Mouse (Mus musculus) Patski (cell line): ENCODE data around the gene Rabl6. TPM values are rescaled to one million over a fixed set of nuclear protein-coding genes. Genes with fewer than 3 reads are reported as not detected.

ENCODE experiments used
- ATAC-seq: fragments of 100-300 bp; one replicate; pipeline ENCODE4 v1.8.0; 2021
- CTCF ChIA-PET: fragments of 350-600 bp; sonication (Branson Sonifier 250); formaldehyde crosslinking; loops from one replicate; lab custom pipeline; 2022; ENCODE audit warnings: inconsistent platforms; lab: Charles Lee
- POLR2A ChIA-PET: fragments of 350-600 bp; sonication (Branson Sonifier 250); formaldehyde crosslinking; loops from one replicate; lab custom pipeline; 2022; ENCODE audit warnings: antibody characterized with exemption, inconsistent platforms; lab: Charles Lee
- DNase-seq: peaks from one replicate; pipeline ENCODE4 v3.0.0-alpha.2; 2011; ENCODE audit warnings: low read depth, low spot score
- H3K27me3 ChIP-seq: fragments of 371-371 bp; one replicate; pipeline ENCODE4 v1.5.1; 2021
- CTCF ChIP-seq: fragments of 100-300 bp; IDR thresholded peaks from one replicate; pipeline ENCODE4 v1.5.1; 2021
- in situ Hi-C: fragments of 300-500 bp; cut with MboI; formaldehyde crosslinking; loops from 3 replicates; pipeline ENCODE4 v1.11.1; 2018; ENCODE audit warnings: low pct_unique_long_range_greater_than_20kb, mixed read lengths
- polyA plus RNA-seq: library from polyadenylated mRNA; unstranded; gene quantifications from one replicate; pipeline ENCODE4 v1.2.3, GENCODE M21; 2021

Rabl6 gene
- polyA plus RNA-seq, 1 experiment from 2014 or later, result 90.3 TPM

GRCm38 (mm10) chr2:25581901-25582301 is 26.4 kb downstream of the Rabl6 start:
- ChIA-PET POLR2A (interaction anchor here (0.8 to 1.3 kb wide), 2 partner anchors 24 to 27 kb away, joined by 3 to 6 read pairs; partner anchors contain the start of gene Edf1), CTCF (interaction anchor here (0.8 to 3.2 kb wide), 11 partner anchors 10 to 152 kb away, joined by 3 to 30 read pairs (median 4); partner anchors contain the start of genes Edf1 and Rabl6)
- in situ Hi-C loops, result no loop called here
- no peak for TF ChIP-seq CTCF
- ATAC-seq (no peak), DNase-seq (no peak)
- no peaks in the 10 kb centered on the region for H3K27me3 ChIP-seq

DNA sequence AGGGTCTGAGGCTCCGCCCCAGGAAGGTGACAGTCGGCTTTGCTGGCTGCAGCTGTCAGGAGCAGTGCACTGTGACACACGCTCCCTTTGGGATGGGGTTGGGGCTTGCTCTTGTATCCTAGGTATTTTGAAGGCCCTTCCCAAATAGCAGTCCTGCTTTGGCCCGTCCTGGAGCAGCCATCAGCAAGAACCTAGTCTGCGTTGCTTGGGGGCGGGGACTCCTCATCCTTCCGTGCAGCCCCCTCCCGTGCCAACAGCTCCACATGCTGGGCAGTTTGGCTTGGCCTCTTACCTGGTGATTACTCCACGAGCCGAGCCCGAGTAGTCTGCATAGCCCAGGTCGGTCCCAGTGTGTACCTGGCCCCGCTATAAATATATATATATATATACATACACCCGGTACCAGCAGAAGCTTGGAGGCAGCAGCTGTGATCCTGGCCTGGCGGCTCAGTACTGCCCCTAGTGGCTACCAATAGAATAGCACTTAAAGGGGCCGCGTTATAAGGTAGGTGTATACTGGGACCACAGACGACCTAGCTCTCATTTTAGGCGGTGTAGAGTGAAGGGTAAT is 26.9 kb downstream of the Rabl6 start, which contains the start of gene Ajm1:
Ajm1 (minus strand) TSS at position 464 of the 571 bp plus-strand sequence.
- ATAC-seq (peak; percentile 64), DNase-seq (no peak)
- in situ Hi-C loops, result no loop called here
- no peak for TF ChIP-seq CTCF
- H3K27me3 ChIP-seq, result no peaks in the 10 kb centered on the region
- ChIA-PET CTCF (interaction anchor here (0.7 to 3.2 kb wide), 13 partner anchors 9 to 152 kb away, joined by 3 to 30 read pairs (median 4); partner anchors contain the start of genes Edf1 and Rabl6), POLR2A (interaction anchor here (0.8 to 1.3 kb wide), 2 partner anchors 24 to 27 kb away, joined by 3 to 6 read pairs; partner anchors contain the start of gene Edf1)

DNA sequence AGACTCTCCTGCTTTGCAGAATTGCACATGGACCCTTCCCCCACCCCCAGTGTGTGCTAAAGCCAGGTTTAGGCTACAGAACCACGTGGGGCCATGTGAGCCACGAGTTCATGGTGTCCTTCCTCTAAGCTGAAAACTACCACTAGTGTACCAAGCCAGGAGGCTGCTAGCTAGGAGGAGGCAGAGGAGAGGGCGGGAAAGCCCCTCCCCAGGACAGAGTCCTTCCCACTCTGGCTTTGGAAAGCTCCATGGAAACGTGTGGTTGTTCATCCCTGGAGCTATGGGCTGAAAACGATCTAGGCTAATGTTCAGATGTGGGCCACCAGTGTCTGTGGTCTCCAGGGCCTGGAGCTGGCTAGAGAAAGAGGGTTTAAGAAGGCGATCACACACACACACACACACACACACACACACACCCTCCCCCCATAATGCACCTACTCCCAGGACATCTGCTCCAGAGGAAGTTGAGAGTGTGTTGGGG is 27.7 kb downstream of the Rabl6 start:
- in situ Hi-C loops, result no loop called here
- no peak for TF ChIP-seq CTCF
- no peaks in the 10 kb centered on the region for H3K27me3 ChIP-seq
- CTCF ChIA-PET, result interaction anchor here (0.7 to 3.2 kb wide), 9 partner anchors 11 to 151 kb away, joined by 3 to 30 read pairs (median 4); partner anchors contain the start of gene Edf1
- POLR2A ChIA-PET, result interaction anchor here (0.5 to 1.3 kb wide), 3 partner anchors 23 to 829 kb away, joined by 3 to 6 read pairs (median 4); partner anchors contain the start of genes Edf1 and Inpp5e
- ATAC-seq (no peak), DNase-seq (no peak)

GRCm38 (mm10) chr2:25579737-25580460 is 28.4 kb downstream of the Rabl6 start:
- CTCF ChIA-PET, result interaction anchor here (0.7 to 3.2 kb wide), 3 partner anchors 12 to 73 kb away, joined by 3 to 30 read pairs (median 10); no protein-coding TSS in a partner anchor
- no peak for TF ChIP-seq CTCF
- H3K27me3 ChIP-seq, result no peaks in the 10 kb centered on the region
- DNase-seq, result no peak
- POLR2A ChIA-PET, result interaction anchor here (0.9 kb wide), 1 partner anchor 27 kb away, joined by 3 read pairs; no protein-coding TSS in a partner anchor
- no peak for ATAC-seq
- in situ Hi-C loops, result no loop called here

DNA sequence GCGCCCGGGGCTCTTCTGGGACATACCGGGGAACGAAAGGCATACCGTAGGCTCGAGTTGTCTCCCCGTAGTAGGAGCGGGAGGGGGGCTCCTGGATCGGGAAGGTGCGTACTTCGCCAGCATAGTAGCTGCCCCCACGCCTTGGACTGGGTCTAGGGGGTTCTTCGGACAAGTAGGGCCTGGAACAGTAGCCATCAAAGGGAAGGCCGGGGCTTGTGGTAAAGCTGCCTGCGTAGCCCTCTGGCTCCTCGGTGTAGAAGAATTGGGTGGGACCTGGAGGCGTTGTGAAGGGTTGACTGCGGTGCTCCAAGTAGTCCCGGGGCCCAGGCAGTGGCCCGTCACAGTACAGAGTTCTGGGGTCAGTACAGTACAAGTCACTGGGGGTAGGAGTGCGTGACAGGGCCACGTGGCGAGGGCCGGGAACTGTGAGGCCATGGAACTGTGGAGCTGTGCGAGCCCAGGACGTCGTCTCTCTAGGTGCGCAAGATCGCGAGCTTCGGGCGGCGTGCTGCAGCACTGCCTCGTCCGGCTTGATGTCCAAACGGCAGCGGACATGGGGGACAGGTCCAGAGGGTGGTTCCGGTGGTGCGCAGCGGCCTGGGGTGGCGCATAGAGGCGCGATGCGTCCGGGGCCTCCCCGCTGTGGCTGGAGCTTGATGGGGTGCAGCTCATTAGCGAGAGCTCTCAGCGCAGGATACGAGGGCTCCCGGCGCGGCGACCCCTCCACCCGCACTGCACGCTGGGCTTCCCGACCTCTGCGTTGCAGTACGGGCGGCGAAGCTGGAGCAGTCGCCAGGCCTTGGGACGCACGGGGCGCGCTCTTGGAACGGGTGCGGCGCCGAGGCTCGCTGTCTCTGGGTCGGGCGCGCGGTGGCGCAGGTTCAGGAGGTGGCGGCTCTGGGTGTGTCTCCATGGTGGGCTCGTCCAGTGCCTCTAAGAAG is 29.3 kb downstream of the Rabl6 start:
- DNase-seq (no peak), ATAC-seq (no peak)
- CTCF ChIA-PET, result interaction anchor here (3.2 kb wide), 1 partner anchor 12 kb away, joined by 30 read pairs; no protein-coding TSS in a partner anchor
- in situ Hi-C loops, result no loop called here
- H3K27me3 ChIP-seq, result no peaks in the 10 kb centered on the region
- POLR2A ChIA-PET, result no interaction called here
- no peak for TF ChIP-seq CTCF

DNA sequence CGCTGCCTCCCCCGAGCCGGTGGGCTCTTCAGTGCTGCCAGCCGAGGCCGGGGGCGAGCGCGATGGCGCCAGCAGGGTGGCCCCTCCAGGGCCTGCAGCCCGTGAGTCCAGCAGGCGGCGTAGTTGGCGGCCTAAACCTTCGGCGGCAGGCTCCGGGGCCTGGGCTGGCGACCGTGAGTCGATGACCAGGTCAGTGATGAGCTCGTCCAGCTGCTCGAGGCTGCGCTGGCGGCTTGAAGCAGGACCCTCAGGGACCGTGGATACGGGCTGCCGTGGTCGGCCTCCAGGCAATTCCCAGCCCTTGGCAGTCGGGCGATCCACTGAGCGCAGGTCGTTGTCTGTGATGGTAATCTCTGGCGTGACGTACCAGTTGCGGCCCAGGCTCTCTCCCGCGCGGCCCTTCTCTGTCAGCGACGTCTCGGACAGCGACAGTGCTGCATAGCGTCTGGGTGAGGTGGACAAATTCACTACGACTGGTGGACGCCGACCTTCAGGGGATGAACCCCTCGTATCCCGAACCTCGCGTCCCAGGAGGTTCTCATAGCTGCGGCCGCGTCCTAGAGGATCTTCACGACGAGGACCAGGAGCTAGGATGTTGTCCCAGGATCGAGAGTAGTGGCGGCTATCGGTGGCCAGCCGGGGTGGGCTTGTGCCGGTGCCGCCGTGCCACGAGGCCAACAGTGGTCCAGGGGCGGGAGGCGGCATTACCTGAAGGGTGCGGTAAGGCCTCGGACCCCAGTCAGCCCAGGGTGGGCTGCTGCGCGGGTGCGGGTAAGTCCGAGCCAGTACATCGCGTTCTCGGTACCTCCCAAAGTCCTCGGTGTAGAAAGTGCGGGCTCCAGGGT is 30.1 kb downstream of the Rabl6 start:
- CTCF ChIA-PET, result interaction anchor here (1.2 kb wide), 1 partner anchor 14 kb away, joined by 6 read pairs; no protein-coding TSS in a partner anchor
- no peak for ATAC-seq
- H3K27me3 ChIP-seq, result no peaks in the 10 kb centered on the region
- POLR2A ChIA-PET, result interaction anchor here (0.5 kb wide), 1 partner anchor 212 kb away, joined by 4 read pairs; the partner anchor contains the start of gene Uap1l1
- TF ChIP-seq CTCF, result no peak
- DNase-seq, result no peak
- in situ Hi-C loops, result no loop called here

DNA sequence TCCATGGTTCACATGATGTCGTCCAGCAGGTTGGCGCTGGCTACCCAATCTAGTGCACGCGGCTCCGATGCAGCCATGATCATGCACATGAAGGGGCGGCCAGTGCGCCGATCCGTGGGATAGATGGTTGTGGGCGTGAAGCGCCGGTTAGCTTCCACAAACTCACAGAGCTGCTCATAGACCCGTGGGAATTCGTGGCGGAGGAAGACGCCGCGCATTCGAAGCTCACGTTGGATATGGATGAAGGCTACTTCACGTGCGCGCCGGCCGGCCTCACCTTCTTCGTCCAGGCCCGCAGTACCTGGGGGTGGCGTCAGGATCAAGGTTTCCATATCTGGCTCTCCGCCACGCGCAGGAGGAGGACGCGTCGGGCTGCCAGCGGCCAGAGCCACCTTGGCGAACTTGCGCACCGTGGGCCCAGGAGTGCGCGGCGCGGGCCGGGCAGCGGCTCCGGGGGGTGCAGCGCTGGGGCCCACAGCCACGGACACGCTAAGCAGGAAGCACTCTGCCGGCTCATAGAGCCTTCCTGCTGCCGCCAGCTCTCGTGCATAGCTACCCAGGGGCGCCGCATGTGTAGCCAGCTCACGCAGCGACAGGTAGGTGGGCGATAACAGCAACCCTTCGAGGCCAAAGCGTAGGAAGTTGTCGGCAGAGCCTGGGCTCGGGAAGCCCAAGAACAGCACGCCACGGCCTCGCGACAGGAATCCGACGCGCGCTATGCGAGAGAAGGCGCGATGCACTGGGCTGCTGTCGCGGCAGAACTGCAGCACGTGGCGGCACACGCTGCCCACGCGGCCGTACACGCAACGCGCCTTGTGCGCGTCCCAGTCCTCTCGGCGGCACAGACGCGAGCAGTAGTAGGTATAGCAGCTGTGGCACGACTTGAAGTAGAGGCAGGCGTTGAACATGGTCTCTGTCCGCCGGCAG is 31.1 kb downstream of the Rabl6 start:
- no peaks in the 10 kb centered on the region for H3K27me3 ChIP-seq
- TF ChIP-seq CTCF, result no peak
- in situ Hi-C loops, result no loop called here
- ChIA-PET POLR2A (no interaction called here), CTCF (interaction anchor here (0.7 to 1.2 kb wide), 2 partner anchors 10 to 15 kb away, joined by 3 to 6 read pairs; no protein-coding TSS in a partner anchor)
- no peak for DNase-seq
- ATAC-seq, result no peak
